Mouse (Mus musculus): Measurements from ENCODE around the gene Dnttip1.
"Not testable (repeated sequence)": the region's sequence is repeated elsewhere in the genome, so short reads cannot be mapped to it uniquely, and the experiment has no call there.

The Dnttip1 gene

GRCm38 (mm10) chr2:164745843-164746479 is at the start of gene Dnttip1, which contains the start of gene Wfdc3:
Gene Dnttip1, plus strand, starts transcription at chr2:164745983.
Gene Wfdc3, minus strand, starts transcription at chr2:164745931.
- peak; percentile 98 for DNase-seq

- no peak for DNase-seq
Observed at GRCm38 (mm10) chr2:164698201-164698600, 47.6 kb upstream of the Dnttip1 start, which contains the start of gene Spint4. Gene Spint4, plus strand, starts transcription at chr2:164698501.

- DNase-seq: no peak
Observed at GRCm38 (mm10) chr2:164700959-164701358, 44.8 kb upstream of the Dnttip1 start.

GRCm38 (mm10) chr2:164701761-164702160 is 44.0 kb upstream of the Dnttip1 start:
- no peak for DNase-seq

- DNase-seq: no peak
Observed at GRCm38 (mm10) chr2:164704235-164704634, 41.5 kb upstream of the Dnttip1 start.

- DNase-seq: no peak
Observed at GRCm38 (mm10) chr2:164705328-164705727, 40.5 kb upstream of the Dnttip1 start.

GRCm38 (mm10) chr2:164705991-164706390 is 39.8 kb upstream of the Dnttip1 start:
- no peak for DNase-seq

- no peak for DNase-seq
Observed at GRCm38 (mm10) chr2:164715005-164715404, 30.8 kb upstream of the Dnttip1 start, which contains the start of gene Spint5. Gene Spint5, plus strand, starts transcription at chr2:164715305.

- not testable (repeated sequence) for DNase-seq
Observed at GRCm38 (mm10) chr2:164716194-164716786, 29.5 kb upstream of the Dnttip1 start.

- no peak for DNase-seq
Observed at GRCm38 (mm10) chr2:164723276-164723675, 22.5 kb upstream of the Dnttip1 start.

GRCm38 (mm10) chr2:164725895-164726619 is 19.7 kb upstream of the Dnttip1 start:
- DNase-seq: peak; percentile 84

GRCm38 (mm10) chr2:164731719-164732118 is 14.1 kb upstream of the Dnttip1 start:
- no peak for DNase-seq

GRCm38 (mm10) chr2:164733259-164733658 is 12.5 kb upstream of the Dnttip1 start:
- DNase-seq: no peak

GRCm38 (mm10) chr2:164734839-164735238 is 10.9 kb upstream of the Dnttip1 start:
- DNase-seq: no peak

GRCm38 (mm10) chr2:164735446-164735845 is 10.3 kb upstream of the Dnttip1 start:
- DNase-seq: no peak

- DNase-seq: no peak
Observed at GRCm38 (mm10) chr2:164737377-164738090, 8.2 kb upstream of the Dnttip1 start.

GRCm38 (mm10) chr2:164739876-164740275 is 5.9 kb upstream of the Dnttip1 start:
- DNase-seq: no peak

GRCm38 (mm10) chr2:164744987-164745386 is 796 bp upstream of the Dnttip1 start:
- no peak for DNase-seq

GRCm38 (mm10) chr2:164746693-164747092 is 910 bp downstream of the Dnttip1 start:
- DNase-seq: no peak

GRCm38 (mm10) chr2:164748191-164748590 is 2.4 kb downstream of the Dnttip1 start:
- no peak for DNase-seq

- DNase-seq: no peak
Observed at GRCm38 (mm10) chr2:164748991-164749390, 3.2 kb downstream of the Dnttip1 start.

GRCm38 (mm10) chr2:164752454-164752853 is 6.7 kb downstream of the Dnttip1 start:
- DNase-seq: no peak

GRCm38 (mm10) chr2:164754105-164754504 is 8.3 kb downstream of the Dnttip1 start:
- DNase-seq: no peak
